In genomic region chr12:111653434-111653833, GRCm38 (mm10) we compare ENCODE assay signal across 7 mouse cellular contexts. TPM values are rescaled to one million over a fixed set of nuclear protein-coding genes. Genes with fewer than 3 reads are reported as not detected.
A peak's percentile ranks its signal among the peaks of the same experiment; 100 is the strongest.
DNase-seq lines count a peak whose midpoint lies in the region; ATAC-seq and TF ChIP-seq lines count a peak whose summit lies in the region.

No protein-coding gene starts in this region.

- peak; percentile 86 for DNase-seq in CD4-positive, CD25-positive, alpha-beta regulatory T cell, adult 2 months (ENCODE audit: low read depth, low spot score)
- DNase-seq in MEL (ENCODE audit: low read depth, low spot score) = peak; percentile 76
- DNase-seq in cerebellum, postnatal 14 days = peak; percentile 86 to 88
- peak; percentile 61 for DNase-seq in gastrocnemius, adult 18-20 months (ENCODE audit: low spot score)
- peak; percentile 53 to 58 for DNase-seq in lung, adult 18-20 months
- peak; percentile 85 for DNase-seq in retina, postnatal 1 day

- H3K9me3 ChIP-seq in MEL (replicated peaks; ENCODE audit: insufficient read depth, low read length) = no peaks in the 10 kb centered on the region
- no peaks in the 10 kb centered on the region for H3K9me3 ChIP-seq in intestine, embryonic 16.5 days (ENCODE audit: control insufficient read depth, low read length)

- no peak overlapping the region for H3K27ac ChIP-seq in MEL (ENCODE audit: control insufficient read depth, low read depth, low read length)
- no peak overlapping the region for H3K27ac ChIP-seq in intestine, embryonic 16.5 days (ENCODE audit: low read length)

- no peaks in the 10 kb centered on the region for H3K4me1 ChIP-seq in MEL (ENCODE audit: control insufficient read depth in 1 of 2, insufficient read depth in 2 of 2, low read length in 2 of 2)
- no peaks in the 10 kb centered on the region for H3K4me1 ChIP-seq in intestine, embryonic 16.5 days (ENCODE audit: control insufficient read depth, insufficient read depth, low read length)

- no peak for TF ChIP-seq EP300 in MEL (IDR thresholded peaks at IDR 0.05; ENCODE audit: low read depth in 1 of 2, low read length in 2 of 2)

- peak; percentile 60; the same call in 1 of the 2 replicates for ATAC-seq in intestine, embryonic 16.5 days

- H3K79me2 ChIP-seq in MEL (ENCODE audit: control insufficient read depth, insufficient read depth, low read length, poor library complexity) = no peaks in the 10 kb centered on the region

- TF ChIP-seq CTCF in MEL (IDR thresholded peaks at IDR 0.05 in 2 of 3, conservative IDR thresholded peaks at IDR 0.05 in 1 of 3; ENCODE audit: control insufficient read depth in 1 of 3, insufficient read depth in 1 of 3, low read depth in 2 of 3, low read length in 3 of 3, poor library complexity in 1 of 3, severe bottlenecking in 1 of 3) = peak; percentile 79 to 91 (median 86)

- TF ChIP-seq RAD21 in MEL (IDR thresholded peaks at IDR 0.05; ENCODE audit: low read depth, low read length) = peak; percentile 60

- H3K9ac ChIP-seq in MEL (ENCODE audit: control insufficient read depth, low read depth, low read length, poor library complexity, severe bottlenecking) = no peak overlapping the region
- H3K9ac ChIP-seq in intestine, embryonic 16.5 days (ENCODE audit: low read depth, low read length) = no peak overlapping the region

- H3K4me3 ChIP-seq in MEL (ENCODE audit: control insufficient read depth in 1 of 2, insufficient read depth in 1 of 2, low read depth in 2 of 2, low read length in 2 of 2) = no peak overlapping the region
- no peak overlapping the region for H3K4me3 ChIP-seq in intestine, embryonic 16.5 days (ENCODE audit: low read length)

- no peaks in the 10 kb centered on the region for H3K27me3 ChIP-seq in MEL (ENCODE audit: control insufficient read depth in 1 of 2, insufficient read depth in 2 of 2, low read length in 2 of 2)
- H3K27me3 ChIP-seq in intestine, embryonic 16.5 days (replicated peaks; ENCODE audit: control insufficient read depth, insufficient read depth, low read length) = no peaks in the 10 kb centered on the region

- WGBS in intestine, embryonic 16.5 days = 33% methylated on average over 3 of the region's 3 CpGs

- no peak overlapping the region for H3K4me2 ChIP-seq in intestine, embryonic 16.5 days (ENCODE audit: low read depth, low read length)

- no peak for TF ChIP-seq POLR2A in MEL (IDR thresholded peaks at IDR 0.05; ENCODE audit: control insufficient read depth in 1 of 2, insufficient read depth in 1 of 2, low read depth in 1 of 2, low read length in 2 of 2, poor library complexity in 1 of 2)

- peaks cover 0 to 5% of the 10 kb centered on the region in 2 experiments; a peak in 2 of 4 replicates for H3K36me3 ChIP-seq in MEL (ENCODE audit: control insufficient read depth in 1 of 2, insufficient read depth in 2 of 2, low read length in 2 of 2)
- H3K36me3 ChIP-seq in intestine, embryonic 16.5 days (ENCODE audit: control insufficient read depth, insufficient read depth, low read length) = peaks cover 11% of the 10 kb centered on the region

TF ChIP-seq in MEL, 35 proteins besides CTCF, POLR2A, EP300 and RAD21:
- TF ChIP-seq USF1 (IDR thresholded peaks at IDR 0.05; ENCODE audit: low read depth, low read length) = no peak
- peak; percentile 62 for TF ChIP-seq SMC3 (IDR thresholded peaks at IDR 0.05; ENCODE audit: low read depth, low read length)

RNA-seq across cellular contexts. Expression of gene Ckb, which starts 18.7 kb away (rescaled TPM):
- not detected in 2 replicates for total RNA-seq in MEL (2012; rRNA removed)
- polyA plus RNA-seq in MEL (2012; ENCODE audit: insufficient read depth in 1 of 2, insufficient read length in 2 of 2, low read depth in 1 of 2, low replicate concordance in 2 of 2, missing spikeins in 1 of 2) = under 1 TPM in 1 of 2 experiments, not detected in 1; 0.08 TPM
- 10 to 100 TPM in 1 of 2 experiments, 1 to 10 TPM in 1; 5.9 to 12.2 TPM for total RNA-seq in gastrocnemius, adult 18-20 months (2021)
- polyA plus RNA-seq in intestine, embryonic 16.5 days (2015; fragmentation: Nextera tagmentation; extraction: Ambion mirVana) = 927 and 953 TPM in 2 replicates

RNA-seq across cellular contexts. Expression of gene Trmt61a, which starts 24.5 kb away (rescaled TPM):
- total RNA-seq in MEL (2012; rRNA removed) = 53.9 and 77.5 TPM in 2 replicates
- 10 to 100 TPM in 1 of 2 experiments, not detected in 1; 41.4 TPM for polyA plus RNA-seq in MEL (2012; ENCODE audit: insufficient read depth in 1 of 2, insufficient read length in 2 of 2, low read depth in 1 of 2, low replicate concordance in 2 of 2, missing spikeins in 1 of 2)
- 1 to 10 TPM; 2.4 to 3.9 TPM for total RNA-seq in gastrocnemius, adult 18-20 months (2021)
- polyA plus RNA-seq in intestine, embryonic 16.5 days (2015; fragmentation: Nextera tagmentation; extraction: Ambion mirVana) = 11.3 and 12.7 TPM in 2 replicates

RNA-seq across cellular contexts. Expression of gene Bag5, which starts 59.6 kb away (rescaled TPM):
- 33.3 and 38.0 TPM in 2 replicates for total RNA-seq in MEL (2012; rRNA removed)
- polyA plus RNA-seq in MEL (2012; ENCODE audit: insufficient read depth in 1 of 2, insufficient read length in 2 of 2, low read depth in 1 of 2, low replicate concordance in 2 of 2, missing spikeins in 1 of 2) = 10 to 100 TPM in 1 of 2 experiments, not detected in 1; 24.0 TPM
- 10 to 100 TPM; 16.0 to 16.9 TPM for total RNA-seq in gastrocnemius, adult 18-20 months (2021)
- polyA plus RNA-seq in intestine, embryonic 16.5 days (2015; fragmentation: Nextera tagmentation; extraction: Ambion mirVana) = 43.0 and 46.2 TPM in 2 replicates

RNA-seq across cellular contexts. Expression of gene Apopt1, which starts 59.6 kb away (rescaled TPM):
- total RNA-seq in MEL (2012; rRNA removed) = 19.3 and 25.7 TPM in 2 replicates
- 10 to 100 TPM in 1 of 2 experiments, not detected in 1; 46.5 TPM for polyA plus RNA-seq in MEL (2012; ENCODE audit: insufficient read depth in 1 of 2, insufficient read length in 2 of 2, low read depth in 1 of 2, low replicate concordance in 2 of 2, missing spikeins in 1 of 2)
- total RNA-seq in gastrocnemius, adult 18-20 months (2021) = 10 to 100 TPM; 40.5 to 43.5 TPM
- 56.2 and 58.2 TPM in 2 replicates for polyA plus RNA-seq in intestine, embryonic 16.5 days (2015; fragmentation: Nextera tagmentation; extraction: Ambion mirVana)

Comparison
In these comparisons a context has a peak if more than half of its experiments do, and no peak if none do; other contexts are left out.
1. RNA of gene Trmt61a, which starts 24.5 kb away (total RNA-seq): 53.9 to 77.5 TPM in MEL; 2.4 to 3.9 TPM in gastrocnemius, adult 18-20 months; every median in the first group is over 10 times any median in the second.
2. Peak in every context shown above with its lines, with median percentiles within 50 percentile points of each other: DNase-seq.